25 mouse cellular contexts compared by ENCODE assay signal in the genomic region with DNA sequence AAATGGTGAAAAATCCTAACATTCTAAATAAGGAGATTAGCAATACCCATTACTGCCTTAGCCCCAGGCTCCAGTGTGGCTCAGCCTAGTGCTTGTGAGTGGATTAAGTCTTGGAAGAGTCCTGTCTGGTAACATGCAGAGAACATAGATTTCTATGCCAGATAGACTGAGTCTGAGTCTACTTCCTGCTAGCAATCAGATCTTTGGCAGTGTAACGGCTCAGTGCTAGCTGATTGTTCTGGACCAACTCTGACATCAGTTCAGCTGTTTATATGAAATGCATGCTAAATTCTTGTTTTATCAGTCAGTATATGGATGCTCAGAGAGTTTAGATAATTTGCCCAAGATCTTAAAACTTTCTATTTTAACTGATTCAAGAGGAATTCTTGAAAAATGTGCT. TPM values are rescaled to one million over a fixed set of nuclear protein-coding genes. Genes with fewer than 3 reads are reported as not detected.
DNase-seq lines count a peak whose midpoint lies in the region; ATAC-seq and TF ChIP-seq lines count a peak whose summit lies in the region.
"Had no signal": no experiment of that assay in that cellular context is flagged by ENCODE, and none has a peak within 500 bp of the region (broad histone marks: within the 10 kb centered on the region; RNA-seq: fewer than 3 reads in every experiment).

No protein-coding gene starts in this region.

- H3K9ac ChIP-seq in heart, embryonic 16.5 days (ENCODE audit: low read length) = no peak overlapping the region
- H3K9ac ChIP-seq in kidney, postnatal 0 days (ENCODE audit: low read depth, low read length) = no peak overlapping the region
- H3K9ac ChIP-seq in midbrain, embryonic 16.5 days (ENCODE audit: low read depth, low read length) = no peak overlapping the region
- H3K9ac ChIP-seq: heart, embryonic 13.5 days; limb, embryonic 12.5 days; lung, embryonic 15.5 days; midbrain, embryonic 15.5 days; stomach, embryonic 15.5 days had no signal

- no peak overlapping the region for H3K4me2 ChIP-seq in heart, embryonic 16.5 days (ENCODE audit: low read depth, low read length)
- no peak overlapping the region for H3K4me2 ChIP-seq in kidney, postnatal 0 days (ENCODE audit: low read length)
- H3K4me2 ChIP-seq in midbrain, embryonic 16.5 days (ENCODE audit: low read length) = no peak overlapping the region
- H3K4me2 ChIP-seq: heart, embryonic 13.5 days; limb, embryonic 12.5 days; lung, embryonic 15.5 days; midbrain, embryonic 15.5 days; stomach, embryonic 15.5 days had no signal

- DNase-seq in heart, adult 8-10 months (ENCODE audit: low spot score) = no peak
- DNase-seq in kidney, postnatal 0 days (ENCODE audit: low spot score) = no peak
- no peak for DNase-seq in kidney, adult 8-10 months
- DNase-seq in fat pad, adult 2 months (ENCODE audit: extremely low read depth, low read depth, low spot score) = peak; percentile 49
- DNase-seq: adrenal gland, postnatal 25 days; B cell, adult 2 months; cerebellum, adult 11-12 months; cerebellum, adult 9-11 months; gastrocnemius, postnatal 14 days; heart, adult 18-20 months; right cerebral cortex, postnatal 25 days; thymus, adult 18-20 months; thymus, postnatal 25 days had no signal

- H3K36me3 ChIP-seq in heart, embryonic 16.5 days (ENCODE audit: control insufficient read depth, insufficient read depth) = no peaks in the 10 kb centered on the region
- H3K36me3 ChIP-seq in kidney, postnatal 0 days (ENCODE audit: insufficient read depth, low read length) = 0 out of 2 replicates have a peak, but pooled peaks cover 3% of the 10 kb centered on the region
- no peaks in the 10 kb centered on the region for H3K36me3 ChIP-seq in midbrain, embryonic 16.5 days (ENCODE audit: control insufficient read depth, insufficient read depth, low read length)
- H3K36me3 ChIP-seq: G1E; lung, embryonic 15.5 days; midbrain, embryonic 15.5 days; stomach, embryonic 15.5 days had no signal

- H3K9me3 ChIP-seq in heart, embryonic 16.5 days (replicated peaks; ENCODE audit: control insufficient read depth, low read length) = no peaks in the 10 kb centered on the region
- H3K9me3 ChIP-seq in kidney, postnatal 0 days (replicated peaks; ENCODE audit: low read length) = no peaks in the 10 kb centered on the region
- H3K9me3 ChIP-seq in midbrain, embryonic 16.5 days (replicated peaks; ENCODE audit: control insufficient read depth, low read length, poor library complexity, severe bottlenecking) = no peaks in the 10 kb centered on the region
- H3K9me3 ChIP-seq: heart, embryonic 13.5 days; limb, embryonic 12.5 days; lung, embryonic 15.5 days; midbrain, embryonic 10.5 days; midbrain, embryonic 15.5 days; stomach, embryonic 15.5 days had no signal

- no peaks in the 10 kb centered on the region for H3K27me3 ChIP-seq in heart, embryonic 16.5 days (ENCODE audit: control insufficient read depth, insufficient read depth, low read length)
- no peaks in the 10 kb centered on the region for H3K27me3 ChIP-seq in kidney, postnatal 0 days (ENCODE audit: insufficient read depth, low read length)
- H3K27me3 ChIP-seq in midbrain, embryonic 16.5 days (ENCODE audit: control insufficient read depth, insufficient read depth, low read depth, low read length) = no peaks in the 10 kb centered on the region
- H3K27me3 ChIP-seq: heart, embryonic 13.5 days; limb, embryonic 12.5 days; lung, embryonic 15.5 days; midbrain, embryonic 15.5 days; Patski; stomach, embryonic 15.5 days had no signal

- peak overlapping the region; percentile 32 for H3K27ac ChIP-seq in heart, embryonic 16.5 days (ENCODE audit: low read length)
- peak overlapping the region; percentile 69 for H3K27ac ChIP-seq in kidney, postnatal 0 days
- no peak overlapping the region for H3K27ac ChIP-seq in midbrain, embryonic 16.5 days (ENCODE audit: low read length)
- H3K27ac ChIP-seq: heart, embryonic 13.5 days; limb, embryonic 12.5 days; lung, embryonic 15.5 days; midbrain, embryonic 10.5 days; midbrain, embryonic 15.5 days; stomach, embryonic 15.5 days had no signal

- no peak for TF ChIP-seq CTCF in kidney, postnatal 0 days (IDR thresholded peaks at IDR 0.05; ENCODE audit: low read depth)

- H3K4me3 ChIP-seq in heart, embryonic 16.5 days (ENCODE audit: low read length) = no peak overlapping the region
- no peak overlapping the region for H3K4me3 ChIP-seq in kidney, postnatal 0 days (replicated peaks; ENCODE audit: low read depth, low read length)
- no peak overlapping the region for H3K4me3 ChIP-seq in midbrain, embryonic 16.5 days (ENCODE audit: low read depth, low read length)
- H3K4me3 ChIP-seq: heart, embryonic 13.5 days; limb, embryonic 12.5 days; lung, embryonic 15.5 days; midbrain, embryonic 10.5 days; midbrain, embryonic 15.5 days; stomach, embryonic 15.5 days had no signal

- 54% methylated on average over 1 of the region's 1 CpGs for WGBS in heart, embryonic 16.5 days
- WGBS in kidney, postnatal 0 days = 41% methylated on average over 1 of the region's 1 CpGs
- WGBS in midbrain, embryonic 16.5 days = 69% methylated on average over 1 of the region's 1 CpGs

- ATAC-seq in heart, embryonic 16.5 days (replicated peaks; ENCODE audit: extremely low read depth, insufficient read depth, low FRiP score) = no peak
- no peak for ATAC-seq in kidney, postnatal 0 days (replicated peaks; ENCODE audit: low FRiP score, low read depth)
- ATAC-seq in CD4-positive, CD25-positive, alpha-beta regulatory T cell, adult 4 months = peak; percentile 39
- ATAC-seq in midbrain, embryonic 16.5 days = no peak
- ATAC-seq: hindbrain, embryonic 16.5 days; midbrain, embryonic 15.5 days; Patski had no signal

- peaks cover 37% of the 10 kb centered on the region for H3K4me1 ChIP-seq in heart, embryonic 16.5 days (ENCODE audit: control insufficient read depth, insufficient read depth, low read length)
- peaks cover 40% of the 10 kb centered on the region for H3K4me1 ChIP-seq in kidney, postnatal 0 days (replicated peaks; ENCODE audit: insufficient read depth, low read length)
- peaks cover 11% of the 10 kb centered on the region; the same call in 1 of the 2 replicates for H3K4me1 ChIP-seq in midbrain, embryonic 16.5 days (ENCODE audit: control insufficient read depth, insufficient read depth, low read length)

RNA-seq across cellular contexts. Expression of gene Notch2, which starts 40.5 kb away (rescaled TPM):
- 10.5 and 13.6 TPM in 2 replicates for polyA plus RNA-seq in heart, embryonic 16.5 days (2015; fragmentation: Nextera tagmentation; extraction: Ambion mirVana)
- total RNA-seq in heart, adult 8-10 months (2022) = 10 to 100 TPM; 15.1 to 20.0 (median 15.4) TPM
- polyA plus RNA-seq in kidney, postnatal 0 days (2015; fragmentation: Nextera tagmentation; extraction: Ambion mirVana) = 25.2 and 26.0 TPM in 2 replicates
- 10 to 100 TPM; 13.9 to 18.8 TPM for polyA plus RNA-seq in CD4-positive, CD25-positive, alpha-beta regulatory T cell, adult 4 months (2017; shearing (Covaris generic))
- 6.6 and 7.0 TPM in 2 replicates for polyA plus RNA-seq in midbrain, embryonic 16.5 days (2015; fragmentation: Nextera tagmentation; extraction: Ambion mirVana)
- polyA plus RNA-seq: G1E had no signal
